Mouse (Mus musculus) lung, postnatal 0 days (tissue): Measurements from ENCODE around the gene Gad1. TPM values are rescaled to one million over a fixed set of nuclear protein-coding genes. Genes with fewer than 3 reads are reported as not detected.

Experiments
- ATAC-seq: fragments of 200-750 bp; cut with Nextera tagmentation; 2 replicates; pipeline ENCODE4 v1.8.0; 2017; ENCODE audit warnings: moderate library complexity
- DNase-seq: peaks from one replicate; pipeline ENCODE4 v3.0.0-alpha.2; 2016; ENCODE audit warnings: low spot score
- H3K27ac ChIP-seq: fragments of 300-500 bp; sonication (generic); 2 replicates; pipeline ENCODE4 v1.5.1; 2014; ENCODE audit warnings: antibody characterized with exemption, mild to moderate bottlenecking, low read length, mixed read lengths
- H3K27me3 ChIP-seq: fragments of 300-500 bp; sonication (generic); replicated peaks from 2 replicates; pipeline ENCODE4 v1.6.1; 2014; ENCODE audit warnings: low read length, mixed read lengths; ENCODE audit not compliant: insufficient read depth
- H3K36me3 ChIP-seq: fragments of 300-500 bp; sonication (generic); 2 replicates; pipeline ENCODE4 v1.6.1; 2014; ENCODE audit warnings: low read length, mixed read lengths; ENCODE audit not compliant: insufficient read depth
- H3K4me1 ChIP-seq: fragments of 300-500 bp; sonication (generic); 2 replicates; pipeline ENCODE4 v1.6.1; 2014; ENCODE audit warnings: antibody characterized with exemption, low read depth, low read length, mixed read lengths; ENCODE audit not compliant: insufficient read depth
- H3K4me2 ChIP-seq: fragments of 300-500 bp; sonication (generic); replicated peaks from 2 replicates; pipeline ENCODE4 v1.6.1; 2014; ENCODE audit warnings: low read depth, mild to moderate bottlenecking, low read length, moderate library complexity, mixed read lengths
- H3K4me3 ChIP-seq: fragments of 300-500 bp; sonication (generic); 2 replicates; pipeline ENCODE4 v1.5.1; 2014; ENCODE audit warnings: low read depth, low read length
- H3K9ac ChIP-seq: fragments of 300-500 bp; sonication (generic); replicated peaks from 2 replicates; pipeline ENCODE4 v1.6.1; 2014; ENCODE audit warnings: low read depth, mild to moderate bottlenecking
- H3K9me3 ChIP-seq: fragments of 300-500 bp; sonication (generic); 2 replicates; pipeline ENCODE4 v1.6.1; 2016; ENCODE audit warnings: low read length, mixed read lengths
- CTCF ChIP-seq: IDR thresholded peaks from 2 replicates; pipeline ENCODE4 v1.5.1; 2016; ENCODE audit warnings: antibody characterized with exemption, mild to moderate bottlenecking
- EP300 ChIP-seq: IDR thresholded peaks from 2 replicates; pipeline ENCODE4 v1.6.1; 2016; ENCODE audit warnings: antibody characterized with exemption, mild to moderate bottlenecking, control low read depth
- WGBS: fragments of 180-500 bp; shearing (Covaris S2); extraction: QIAGEN DNeasy Blood & Tissue Kit; methylation state at CpG from one replicate; pipeline ENCODE4 v1.1.7; 2014; 5-methylcytosine and 5-hydroxymethylcytosine counted together
- polyA plus RNA-seq: library from polyadenylated mRNA; unstranded; fragments of >200 nt; fragmentation: Nextera tagmentation; extraction: Ambion mirVana; gene quantifications from 2 replicates; pipeline ENCODE4 v1.2.1, GENCODE M21; 2015

Gad1 gene
- polyA plus RNA-seq, 1 experiment from 2014 or later: 0.26 TPM

DNA sequence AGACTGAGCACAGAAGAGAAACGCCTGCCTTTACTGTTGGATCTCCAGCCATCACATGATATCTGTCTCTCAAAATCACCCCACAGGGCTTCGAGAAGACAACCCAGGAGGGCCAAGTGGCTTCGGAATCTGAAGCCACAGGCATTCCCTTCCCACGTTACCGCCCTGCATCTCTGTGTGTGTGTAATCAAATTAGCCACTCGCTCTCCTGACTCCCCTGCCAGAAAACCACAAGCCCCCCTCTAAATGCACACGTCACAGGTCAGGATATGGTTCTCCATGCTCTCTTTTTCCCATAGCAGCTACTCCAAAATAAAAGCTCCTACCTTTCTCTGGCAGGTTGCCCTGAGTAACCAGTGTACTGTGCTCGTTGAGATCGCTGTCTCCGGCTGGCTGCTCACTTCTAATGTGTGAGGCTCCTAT is 76.5 kb downstream of the Gad1 start:
- peak; percentile 79 for DNase-seq
- no peaks in the 10 kb centered on the region for H3K27me3 ChIP-seq
- peak overlapping the region; percentile 29 for H3K4me2 ChIP-seq
- peak; percentile 85 for ATAC-seq
- H3K4me3 ChIP-seq: no peak overlapping the region
- H3K27ac ChIP-seq: no peak overlapping the region
- H3K4me1 ChIP-seq: no peaks in the 10 kb centered on the region; the same call in 1 of the 2 replicates
- no peak for TF ChIP-seq EP300
- TF ChIP-seq CTCF: no peak
- WGBS: 16% methylated on average over 10 of the region's 10 CpGs
- H3K9me3 ChIP-seq: no peaks in the 10 kb centered on the region
- H3K36me3 ChIP-seq: no peaks in the 10 kb centered on the region
- H3K9ac ChIP-seq: no peak overlapping the region

DNA sequence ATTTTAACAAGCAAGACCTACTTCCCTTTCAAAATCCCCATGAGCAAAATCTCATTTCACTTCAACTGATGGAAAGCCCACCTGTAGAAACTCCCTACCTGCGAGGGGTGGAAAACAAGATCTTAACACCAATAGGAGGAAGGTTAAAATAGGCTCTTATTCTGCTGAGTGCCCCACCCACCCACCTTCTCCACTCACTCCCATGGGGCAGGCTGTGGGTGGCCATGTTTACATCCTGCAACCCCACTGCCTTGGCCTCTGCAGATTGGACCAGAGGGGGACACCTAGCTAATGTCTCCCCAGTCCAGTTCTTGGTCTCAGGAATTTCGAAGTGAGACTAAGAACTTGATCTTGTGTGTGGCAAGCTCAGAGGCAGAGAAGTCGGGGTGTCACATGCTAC is 77.0 kb downstream of the Gad1 start:
- Histone ChIP-seq H3K4me2 (peak overlapping the region; percentile 29), H3K4me1 (no peaks in the 10 kb centered on the region; the same call in 1 of the 2 replicates), H3K4me3 (no peak overlapping the region), H3K27ac (no peak overlapping the region), H3K27me3 (no peaks in the 10 kb centered on the region), H3K9me3 (no peaks in the 10 kb centered on the region), H3K36me3 (no peaks in the 10 kb centered on the region), H3K9ac (no peak overlapping the region)
- 56% methylated on average over 3 of the region's 3 CpGs for WGBS
- ATAC-seq (no peak), DNase-seq (no peak)
- TF ChIP-seq CTCF (no peak), EP300 (no peak)

DNA sequence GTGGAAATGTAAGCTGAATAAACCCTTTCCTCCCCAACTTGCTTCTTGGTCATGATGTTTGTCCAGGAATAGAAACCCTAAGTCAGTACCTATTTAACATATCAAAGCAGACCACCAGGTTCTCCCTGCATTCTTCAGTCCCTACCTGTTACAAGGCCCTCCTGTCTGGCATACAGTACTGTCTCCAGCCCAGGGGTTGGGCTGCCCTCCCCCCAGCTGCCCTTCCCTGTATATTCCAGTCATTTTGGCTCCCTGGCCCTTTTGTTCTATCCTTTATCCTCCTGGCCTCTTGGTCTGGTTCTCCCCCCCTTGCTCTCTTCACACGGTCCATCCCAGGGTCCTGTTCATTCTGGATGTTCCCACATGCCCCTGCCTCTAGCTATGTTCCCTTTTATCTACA is 78.4 kb downstream of the Gad1 start:
- H3K4me3 ChIP-seq: no peak overlapping the region
- no peak for ATAC-seq
- H3K27me3 ChIP-seq: no peaks in the 10 kb centered on the region
- H3K9me3 ChIP-seq: no peaks in the 10 kb centered on the region
- no peak overlapping the region for H3K4me2 ChIP-seq
- no peak for TF ChIP-seq CTCF
- no peak for TF ChIP-seq EP300
- no peak overlapping the region for H3K9ac ChIP-seq
- no peaks in the 10 kb centered on the region; the same call in 1 of the 2 replicates for H3K4me1 ChIP-seq
- 92% methylated on average over 1 of the region's 1 CpGs for WGBS
- DNase-seq: no peak
- no peaks in the 10 kb centered on the region for H3K36me3 ChIP-seq
- no peak overlapping the region for H3K27ac ChIP-seq

DNA sequence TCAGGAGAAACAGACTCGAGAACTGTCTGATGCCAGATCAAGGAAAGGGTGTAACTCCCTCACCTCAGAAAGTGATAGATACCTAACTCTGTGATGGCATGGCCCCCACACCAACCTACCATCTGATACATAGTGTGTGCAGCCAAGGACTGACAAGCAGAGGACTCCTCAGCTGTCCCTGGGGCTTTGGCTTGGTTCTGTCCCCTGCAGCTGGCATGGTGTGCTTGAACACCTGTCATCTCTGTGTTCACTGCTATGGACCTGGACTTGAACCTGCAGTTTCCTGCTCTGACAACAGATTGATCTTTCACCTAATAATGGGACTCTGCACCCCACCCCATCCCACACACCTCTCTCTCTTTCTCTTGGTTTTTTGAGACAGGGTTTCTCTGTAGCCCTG is 79.5 kb downstream of the Gad1 start:
- DNase-seq: no peak
- no peaks in the 10 kb centered on the region; the same call in 1 of the 2 replicates for H3K4me1 ChIP-seq
- H3K4me3 ChIP-seq: no peak overlapping the region
- no peak overlapping the region for H3K27ac ChIP-seq
- H3K27me3 ChIP-seq: no peaks in the 10 kb centered on the region
- no peak for TF ChIP-seq EP300
- no peak for TF ChIP-seq CTCF
- WGBS: 89% methylated on average over 1 of the region's 1 CpGs
- H3K36me3 ChIP-seq: no peaks in the 10 kb centered on the region
- H3K4me2 ChIP-seq: no peak overlapping the region
- H3K9me3 ChIP-seq: no peaks in the 10 kb centered on the region
- no peak for ATAC-seq
- H3K9ac ChIP-seq: no peak overlapping the region

DNA sequence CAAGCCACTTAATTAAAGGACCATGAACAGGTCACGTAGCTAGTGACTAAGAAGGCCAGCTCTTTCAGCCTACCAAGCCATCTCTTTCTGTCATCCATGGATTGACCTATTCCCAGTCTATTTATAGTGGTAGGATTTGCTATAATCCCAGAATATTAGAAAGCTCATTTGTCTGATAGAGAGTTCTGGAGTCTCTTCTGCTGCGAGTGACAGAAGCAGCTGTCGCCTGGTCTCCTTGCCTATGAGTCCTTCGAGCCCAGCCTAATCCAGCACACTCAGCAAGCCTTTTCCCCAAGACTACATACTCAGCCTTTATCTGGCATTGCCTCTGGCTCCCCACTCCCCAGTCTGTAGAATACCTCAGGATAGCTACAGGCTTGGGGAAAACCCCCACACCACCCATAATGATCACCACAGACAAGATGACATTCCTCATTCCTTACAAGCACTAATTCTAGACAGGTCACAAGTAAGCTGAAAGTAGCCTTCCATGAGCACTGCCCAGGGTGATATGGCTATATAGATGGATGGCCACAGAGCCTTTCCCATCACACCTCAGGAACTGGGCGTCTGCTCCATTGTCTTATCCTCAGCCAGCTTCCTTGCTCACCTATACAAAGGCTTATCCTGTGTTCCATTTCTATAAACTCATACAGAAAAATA is 81.3 kb downstream of the Gad1 start:
- no peaks in the 10 kb centered on the region; the same call in 1 of the 2 replicates for H3K4me1 ChIP-seq
- H3K9me3 ChIP-seq: no peaks in the 10 kb centered on the region
- no peak overlapping the region for H3K9ac ChIP-seq
- H3K27me3 ChIP-seq: no peaks in the 10 kb centered on the region
- no peak overlapping the region for H3K4me3 ChIP-seq
- no peak overlapping the region for H3K27ac ChIP-seq
- ATAC-seq (no peak), DNase-seq (no peak)
- TF ChIP-seq CTCF (no peak), EP300 (no peak)
- WGBS: 83% methylated on average over 5 of the region's 5 CpGs
- H3K4me2 ChIP-seq: no peak overlapping the region
- no peaks in the 10 kb centered on the region for H3K36me3 ChIP-seq

DNA sequence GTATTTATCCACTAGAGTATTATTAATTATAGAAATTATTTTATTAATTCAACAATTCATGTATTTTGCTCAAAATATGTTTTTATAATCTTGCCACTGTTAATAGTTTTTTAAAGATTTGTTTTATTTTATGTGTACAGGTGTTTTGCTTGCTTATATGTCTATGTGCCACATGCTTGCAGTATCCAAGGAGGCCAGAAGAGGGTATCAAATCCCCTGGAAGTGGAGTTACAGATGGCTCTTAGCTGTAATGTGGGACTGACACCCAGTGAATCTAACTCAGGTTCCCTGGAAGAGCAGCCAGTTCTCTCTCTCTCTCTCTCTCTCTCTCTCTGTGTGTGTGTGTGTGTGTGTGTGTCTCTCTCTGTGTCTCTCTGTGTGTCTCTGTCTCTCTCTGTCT is 88.1 kb downstream of the Gad1 start:
- Histone ChIP-seq H3K27ac (no peak overlapping the region), H3K9ac (no peak overlapping the region), H3K4me3 (no peak overlapping the region), H3K4me2 (no peak overlapping the region), H3K9me3 (no peaks in the 10 kb centered on the region), H3K27me3 (no peaks in the 10 kb centered on the region), H3K36me3 (no peaks in the 10 kb centered on the region), H3K4me1 (no peaks in the 10 kb centered on the region)
- TF ChIP-seq EP300: no peak
- peak; percentile 23; the same call in 1 of the 2 replicates for TF ChIP-seq CTCF
- ATAC-seq (no peak), DNase-seq (no peak)
